Mouse (Mus musculus) central nervous system, embryonic 11.5 days (tissue): ENCODE data around the gene Gabrq. TPM values are rescaled to one million over a fixed set of nuclear protein-coding genes. Genes with fewer than 3 reads are reported as not detected.

Experiments used
- polyA plus RNA-seq: library from polyadenylated mRNA; depleted of rRNA; stranded (reverse); fragments of >200 nt; gene quantifications from 2 replicates; pipeline ENCODE4 v1.2.3, GENCODE M21; 2012; rRNA removed

Gene Gabrq
- 0.76 and 1.1 TPM in 2 replicates for polyA plus RNA-seq

DNA sequence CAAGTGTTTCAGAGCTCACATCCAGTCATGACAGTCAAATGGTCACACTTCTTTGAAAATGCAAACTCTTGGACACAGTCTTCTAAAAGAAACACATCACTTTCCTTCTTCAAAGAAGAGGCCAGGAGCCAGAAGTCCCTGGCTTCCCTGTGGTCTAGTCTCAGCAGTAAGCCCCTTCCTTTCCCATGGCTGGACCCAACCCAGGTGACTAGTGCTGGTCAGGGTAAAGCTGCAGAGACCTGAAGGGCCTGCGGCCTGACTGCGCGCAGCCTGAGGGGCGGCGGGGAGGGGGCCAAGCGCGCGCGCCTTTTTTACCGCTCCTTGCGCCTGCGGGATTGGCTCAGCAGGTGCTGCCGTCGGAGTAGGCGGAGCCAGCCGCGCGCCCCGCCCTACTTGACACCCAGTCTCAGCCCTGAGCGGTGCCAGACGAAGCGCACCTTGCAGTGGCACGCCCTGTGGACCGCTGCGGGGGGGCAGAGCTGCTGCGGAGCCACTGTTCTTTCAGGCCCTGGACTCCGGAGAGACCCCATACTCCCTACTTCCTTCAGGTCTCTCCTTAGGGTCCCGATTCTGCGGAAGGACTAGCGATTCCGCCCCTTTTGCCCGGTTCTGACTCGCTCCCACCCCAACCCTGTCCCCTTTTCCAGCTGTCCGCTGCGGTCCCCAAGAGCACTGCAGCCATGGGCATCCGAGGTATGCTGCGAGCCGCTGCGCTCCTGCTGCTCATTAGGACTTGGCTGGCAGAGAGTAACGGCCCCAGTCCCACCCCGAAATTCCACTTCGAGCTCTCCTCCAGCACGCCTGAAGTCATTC is at the start of gene Gabrq:
Gene Gabrq, plus strand, starts transcription at position 403 of the 813 bp plus-strand sequence.

Other genes starting within 250 kb of the Gabrq start
- gene Gabra3, start 168.3 kb upstream of the Gabrq start, polyA plus RNA-seq: 2.8 and 5.1 TPM in 2 replicates
- 51.8 and 79.7 TPM in 2 replicates for gene Cetn2, start 93.2 kb downstream of the Gabrq start, polyA plus RNA-seq
- gene Nsdhl, start 93.4 kb downstream of the Gabrq start, polyA plus RNA-seq: 29.0 and 46.0 TPM in 2 replicates
- 2.4 and 4.9 TPM in 2 replicates for gene Zfp185, start 162.2 kb downstream of the Gabrq start, polyA plus RNA-seq
- 0.04 TPM in 2 replicates for gene Pnma5, start 211.9 kb downstream of the Gabrq start, polyA plus RNA-seq
- gene Pnma3, start 239.6 kb downstream of the Gabrq start, polyA plus RNA-seq: 2.8 and 3.4 TPM in 2 replicates